Mouse (Mus musculus): ENCODE measurements around the gene Mrps12. TPM values are rescaled to one million over a fixed set of nuclear protein-coding genes. Genes with fewer than 3 reads are reported as not detected.
A peak's percentile ranks its signal among the peaks of the same experiment; 100 is the strongest.

The Mrps12 gene
- total RNA-seq, 2 experiments from 2014 or later = 33.5 to 34.6 TPM

- DNase-seq = peak; percentile 94 to 95
- intact Hi-C loops (cut with DNase I) = no loop called here
Observed at GRCm38 (mm10) chr7:28766173-28766879, 24.7 kb upstream of the Mrps12 start, which contains the start of gene Sirt2. Sirt2 (plus strand) TSS chr7:28766735.

- no peak for DNase-seq
- intact Hi-C loops (cut with DNase I) = no loop called here
Observed at GRCm38 (mm10) chr7:28765211-28765610, 23.6 kb upstream of the Mrps12 start.

- intact Hi-C loops (cut with DNase I) = no loop called here
- DNase-seq = no peak
Observed at GRCm38 (mm10) chr7:28761907-28762306, 20.3 kb upstream of the Mrps12 start.

DNA sequence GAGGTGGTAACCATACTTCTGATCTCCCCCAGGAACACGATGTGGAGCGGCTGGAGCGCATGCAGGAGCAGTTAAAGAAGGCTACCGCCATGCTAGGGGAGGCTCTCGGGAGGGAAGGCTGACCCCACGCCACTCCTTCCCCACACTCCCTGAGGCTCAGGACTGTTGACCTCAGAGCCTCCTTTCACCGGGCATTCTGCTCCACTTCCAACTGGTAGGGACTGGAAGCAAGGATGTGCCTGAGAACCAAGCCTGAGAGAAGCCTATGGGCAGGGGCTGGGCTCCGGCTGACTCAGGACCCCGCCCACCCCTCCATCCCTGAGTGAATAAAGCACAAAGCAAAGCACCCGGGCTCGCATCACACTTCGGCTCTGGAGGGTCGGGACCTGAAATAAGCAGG lies 17.0 kb upstream of the Mrps12 start:
- DNase-seq = no peak
- intact Hi-C loops (cut with DNase I) = no loop called here

DNA sequence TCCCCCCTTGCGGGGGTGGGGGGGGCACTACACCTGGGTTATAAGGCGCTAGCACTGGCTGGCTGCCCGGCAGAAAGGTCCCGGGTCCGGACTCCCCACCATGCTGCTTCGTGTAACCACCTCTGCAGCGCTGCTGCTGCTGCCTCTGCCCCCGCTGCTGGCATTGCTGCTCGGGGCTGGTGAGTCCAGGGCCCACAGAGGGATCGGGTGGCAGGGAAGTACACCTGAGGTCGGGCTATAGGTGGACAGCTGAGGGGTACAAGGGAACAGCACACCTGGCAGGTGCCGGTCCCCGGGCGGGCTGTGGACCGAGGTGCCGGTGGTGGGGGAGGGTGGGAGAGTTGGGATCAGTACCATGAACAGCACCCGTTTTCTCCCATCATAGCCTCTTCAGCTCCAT lies 14.5 kb upstream of the Mrps12 start, which contains the start of gene Ccer2:
TSS of gene Ccer2 (plus strand) at position 96 of the 400 bp plus-strand sequence.
- no peak for DNase-seq
- intact Hi-C loops (cut with DNase I) = no loop called here

- intact Hi-C loops (cut with DNase I) = no loop called here
- no peak for DNase-seq
Observed at GRCm38 (mm10) chr7:28749935-28750334, 8.3 kb upstream of the Mrps12 start.

- no peak for DNase-seq
- intact Hi-C loops (cut with DNase I) = no loop called here
Observed at GRCm38 (mm10) chr7:28741368-28741708, 282 bp downstream of the Mrps12 start.

- intact Hi-C loops (cut with DNase I) = no loop called here
- no peak for DNase-seq
Observed at GRCm38 (mm10) chr7:28740949-28741348, 671 bp downstream of the Mrps12 start.

DNA sequence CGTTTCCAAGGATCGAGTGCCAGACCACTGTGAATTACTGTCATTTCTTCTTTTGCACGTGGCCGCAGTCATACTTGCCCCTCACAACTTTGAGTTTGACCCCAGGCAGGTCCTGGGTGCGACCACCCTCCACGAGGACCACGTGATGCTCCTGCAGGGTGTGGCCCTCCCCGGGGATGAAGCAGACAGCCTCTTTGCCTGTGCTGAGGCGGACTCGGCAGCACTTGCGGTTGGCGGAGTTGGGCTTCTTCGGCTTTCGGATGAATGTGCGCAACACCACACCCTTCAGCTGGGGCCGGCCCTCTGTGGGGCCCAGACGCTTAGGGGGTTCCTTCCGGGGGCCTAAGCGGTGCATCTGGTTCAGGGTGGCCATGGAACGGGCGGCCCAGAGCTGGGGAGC lies 1.8 kb downstream of the Mrps12 start:
- intact Hi-C loops (cut with DNase I) = no loop called here
- DNase-seq = no peak

DNA sequence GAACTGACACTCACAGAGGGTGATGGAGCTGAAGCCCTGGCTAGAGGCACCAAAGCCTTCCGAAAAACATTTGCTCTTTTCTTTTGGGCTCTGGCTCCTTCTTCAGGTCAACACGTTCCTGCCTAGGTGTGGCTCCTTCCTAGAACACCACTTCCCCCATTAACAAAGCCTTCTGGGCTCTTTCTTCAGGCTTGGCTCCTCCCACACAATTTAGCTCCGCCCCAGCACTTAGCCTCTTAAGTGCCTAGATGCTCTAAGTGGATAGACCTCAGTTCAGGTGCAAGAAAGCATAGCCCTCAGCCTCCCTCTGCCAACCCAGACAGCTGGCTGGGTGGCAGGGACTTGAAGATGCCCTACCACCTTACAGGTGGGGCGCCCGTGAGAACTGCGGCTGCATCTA lies 5.9 kb downstream of the Mrps12 start:
- no peak for DNase-seq
- intact Hi-C loops (cut with DNase I) = no loop called here

DNA sequence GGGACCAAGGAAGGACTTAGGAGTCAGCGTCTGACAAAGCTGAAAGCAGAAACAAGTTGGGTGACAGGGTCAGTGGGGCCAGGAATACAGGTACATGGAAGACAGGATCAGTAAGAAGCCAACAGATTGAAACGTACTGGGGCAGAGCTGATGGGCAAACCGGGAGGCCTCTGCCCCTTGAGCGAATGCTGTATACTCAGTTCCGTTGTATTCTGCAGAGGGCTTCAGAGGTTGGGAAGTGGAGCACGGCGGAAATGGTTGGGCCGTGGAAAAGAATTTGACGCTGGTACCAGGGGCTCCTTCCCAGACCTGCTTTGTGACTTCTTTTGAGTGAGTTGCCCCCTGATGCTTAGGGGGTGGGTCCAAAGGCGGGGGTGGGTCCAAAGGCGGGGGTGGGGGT lies 8.4 kb downstream of the Mrps12 start:
- DNase-seq = no peak
- intact Hi-C loops (cut with DNase I) = no loop called here

GRCm38 (mm10) chr7:28732341-28733142 lies 9.1 kb downstream of the Mrps12 start:
- intact Hi-C loops (cut with DNase I) = no loop called here

GRCm38 (mm10) chr7:28727649-28728340 lies 13.8 kb downstream of the Mrps12 start:
- no peak for DNase-seq
- intact Hi-C loops (cut with DNase I) = loop anchor here (2.0 to 5.0 kb wide), 2 partner anchors 127 to 160 kb away; no protein-coding TSS in a partner anchor

More at GRCm38 (mm10) chr7:28732341-28733142, 9.1 kb downstream of the Mrps12 start:
- peak in 1 of 2 experiments; percentile 34 for DNase-seq

- intact Hi-C loops (cut with DNase I) = loop anchor here (2.0 to 5.0 kb wide), 2 partner anchors 126 to 159 kb away; no protein-coding TSS in a partner anchor
Observed at GRCm38 (mm10) chr7:28726600-28726999, 15.0 kb downstream of the Mrps12 start.

GRCm38 (mm10) chr7:28724613-28725012 lies 17.0 kb downstream of the Mrps12 start:
- intact Hi-C loops (cut with DNase I) = loop anchor here (5.0 kb wide), 2 partner anchors 157 to 282 kb away; no protein-coding TSS in a partner anchor
- no peak for DNase-seq

More at GRCm38 (mm10) chr7:28726600-28726999, 15.0 kb downstream of the Mrps12 start:
- peak in 1 of 2 experiments; percentile 43 for DNase-seq

GRCm38 (mm10) chr7:28722079-28722478 lies 19.5 kb downstream of the Mrps12 start:
- intact Hi-C loops (cut with DNase I) = loop anchor here (5.0 kb wide), 1 partner anchor 280 kb away; no protein-coding TSS in a partner anchor
- no peak for DNase-seq

DNA sequence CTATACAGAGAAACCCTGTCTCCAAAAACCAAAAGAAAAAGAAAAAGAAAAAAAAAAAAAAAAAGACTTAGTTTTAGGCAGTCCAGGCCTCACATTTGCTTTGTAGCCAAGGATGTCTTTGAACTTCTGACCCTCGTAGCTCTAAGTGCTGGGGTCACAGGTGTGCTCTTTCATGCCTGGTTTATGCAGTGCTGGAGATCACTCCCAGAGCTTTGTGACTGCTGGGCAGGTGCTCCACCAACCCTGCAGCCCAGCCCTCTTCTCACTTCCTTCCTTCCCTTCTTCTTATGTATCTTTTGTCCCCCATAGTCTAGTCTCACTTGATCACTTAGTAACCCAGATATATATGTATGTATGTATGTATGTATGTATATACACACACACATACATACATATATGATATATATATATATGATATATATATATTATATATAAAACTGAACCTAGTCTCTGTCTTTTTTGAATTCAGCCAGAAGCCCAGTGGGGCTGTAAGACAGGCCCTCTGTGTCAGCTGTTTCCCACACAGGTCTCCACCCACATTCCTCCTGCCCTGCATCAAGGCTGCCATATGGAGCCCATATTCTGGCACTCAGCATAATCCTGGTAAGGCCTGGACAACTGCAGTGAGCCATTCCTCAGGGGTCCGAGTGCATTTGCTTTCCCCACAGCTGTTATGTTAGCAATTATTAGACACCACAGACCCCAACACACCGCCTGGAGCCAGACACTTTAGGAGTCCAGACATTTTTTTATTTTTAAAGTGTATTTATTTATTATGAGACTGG lies 20.7 kb downstream of the Mrps12 start:
- intact Hi-C loops (cut with DNase I) = loop anchor here (5.0 kb wide), 1 partner anchor 279 kb away; no protein-coding TSS in a partner anchor
- no peak for DNase-seq

- intact Hi-C loops (cut with DNase I) = loop anchor here (5.0 kb wide), 2 partner anchors 267 to 277 kb away; partner anchors contain the start of gene Lrfn1
- no peak for DNase-seq
Observed at GRCm38 (mm10) chr7:28719650-28720049, 22.0 kb downstream of the Mrps12 start.

DNA sequence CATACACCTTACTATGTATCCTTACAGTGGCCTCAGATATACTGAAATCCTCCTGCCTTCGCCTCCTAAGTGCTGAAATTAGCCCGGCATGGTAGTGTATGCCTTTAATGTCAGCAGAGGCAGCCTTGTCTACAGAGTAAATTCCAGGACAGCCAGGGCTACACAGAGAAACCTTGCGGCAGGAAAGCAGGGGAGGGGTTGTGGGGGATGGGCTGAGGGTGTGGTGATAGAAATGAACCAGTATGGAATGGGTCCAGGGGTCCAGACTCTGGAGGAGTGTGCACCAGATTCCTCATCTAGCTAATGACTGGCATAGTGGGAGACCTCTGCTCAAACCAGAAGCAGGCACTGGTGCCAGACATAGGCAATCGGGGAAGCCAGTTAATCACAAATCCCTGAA lies 22.5 kb downstream of the Mrps12 start:
- intact Hi-C loops (cut with DNase I) = loop anchor here (5.0 kb wide), 1 partner anchor 267 kb away; the partner anchor contains the start of gene Lrfn1
- DNase-seq = no peak

- intact Hi-C loops (cut with DNase I) = loop anchor here (5.0 kb wide), 1 partner anchor 265 kb away; the partner anchor contains the start of gene Lrfn1
- no peak for DNase-seq
Observed at GRCm38 (mm10) chr7:28717726-28718125, 23.9 kb downstream of the Mrps12 start.

All from gastrocnemius, postnatal 36 days (tissue).